Mouse (Mus musculus) CD4-positive naive resting alpha-beta T cell, adult 76 days (primary cell): ENCODE results near the gene Crhbp. TPM values are rescaled to one million over a fixed set of nuclear protein-coding genes. Genes with fewer than 3 reads are reported as not detected.

Experiments
- total RNA-seq: library from RNA; stranded (reverse); gene quantifications from one replicate; pipeline ENCODE4 v1.2.4, GENCODE M21; 2023

Crhbp gene
- not detected for total RNA-seq

DNA sequence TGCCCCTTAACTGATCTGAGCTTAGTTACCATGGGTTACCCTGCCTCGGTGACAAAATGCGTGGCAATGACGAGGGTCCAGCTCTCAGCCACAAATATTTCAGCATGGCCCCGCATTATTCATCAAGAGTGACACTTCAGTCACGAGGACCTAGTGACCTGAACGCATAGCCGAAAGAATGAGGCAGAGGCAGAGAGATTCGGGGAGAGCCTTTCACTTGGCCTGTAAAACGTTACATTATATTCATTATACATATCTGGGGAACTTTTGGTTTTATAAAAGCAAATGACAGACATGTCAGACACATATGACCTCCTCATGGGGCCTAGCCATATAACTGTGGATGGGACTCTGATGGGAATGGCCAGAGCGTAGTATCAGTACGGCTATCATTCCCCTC is at the start of gene Crhbp:
Gene Crhbp (minus strand): TSS at position 101 of the 400 bp plus-strand sequence.

DNA sequence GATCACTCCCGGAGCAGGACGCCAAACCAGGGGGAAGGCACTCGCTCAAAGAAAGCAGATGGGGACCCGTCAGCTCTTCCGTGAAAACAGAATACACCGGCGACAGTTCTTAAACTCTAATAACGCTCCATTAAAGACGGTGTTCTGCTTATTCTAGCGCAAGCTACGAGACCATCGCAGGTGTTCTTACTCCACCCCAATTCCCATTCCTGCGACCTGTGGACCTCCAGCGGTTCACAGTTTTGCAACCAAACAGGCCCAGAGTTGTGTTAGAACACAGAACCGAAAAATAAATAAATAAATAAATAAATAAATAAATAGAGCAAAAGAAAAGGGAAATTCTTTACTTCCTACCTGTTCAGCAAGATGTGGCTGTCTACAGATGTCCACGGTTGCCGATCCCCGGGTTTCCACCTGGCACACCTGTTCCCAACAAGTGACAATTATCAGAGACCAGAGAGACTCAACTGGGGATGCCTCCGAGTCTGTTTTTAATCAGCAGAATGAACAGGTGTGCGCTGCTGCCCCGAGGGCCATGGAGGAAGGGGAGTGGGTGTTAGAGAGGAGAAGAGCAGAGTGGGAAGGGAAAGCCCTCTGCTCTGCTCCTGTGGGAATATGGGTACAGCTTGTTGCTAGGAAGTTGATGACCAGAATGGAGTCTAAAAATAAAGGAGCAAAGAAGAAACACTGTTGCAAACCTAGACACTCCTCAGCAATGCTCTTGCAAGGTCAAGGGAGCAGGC is 34.1 kb upstream of the Crhbp start, which contains the start of gene S100z:
Gene S100z (minus strand): TSS at position 51 of the 743 bp plus-strand sequence.

Other genes starting within 250 kb of the Crhbp start
- gene Pde8b, start 194.6 kb downstream of the Crhbp start, total RNA-seq = not detected
- gene Zbed3, start 121.3 kb downstream of the Crhbp start, total RNA-seq = 14.5 TPM
- 45.0 TPM for gene Aggf1, start 69.6 kb downstream of the Crhbp start, total RNA-seq
- gene S100z, start 33.8 kb upstream of the Crhbp start, total RNA-seq = not detected
- 25.4 TPM for gene F2rl1, start 80.3 kb upstream of the Crhbp start, total RNA-seq
- gene F2r, start 173.6 kb upstream of the Crhbp start, total RNA-seq = 12.8 TPM